In genomic region chr10:110752849-110753248, GRCm38 (mm10) we compare ENCODE assay signal across 19 mouse cellular contexts. TPM values are rescaled to one million over a fixed set of nuclear protein-coding genes. Genes with fewer than 3 reads are reported as not detected.
A peak's percentile ranks its signal among the peaks of the same experiment; 100 is the strongest.
DNase-seq lines count a peak whose midpoint lies in the region; ATAC-seq and TF ChIP-seq lines count a peak whose summit lies in the region.
"Had no signal": no experiment of that assay in that cellular context is flagged by ENCODE, and none has a peak within 500 bp of the region (broad histone marks: within the 10 kb centered on the region; RNA-seq: fewer than 3 reads in every experiment).

No protein-coding gene starts in this region.

- TF ChIP-seq EP300 in lung, postnatal 0 days (IDR thresholded peaks at IDR 0.05), result no peak

- peak overlapping the region; percentile 11 for H3K27ac ChIP-seq in kidney, embryonic 16.5 days (ENCODE audit: low read length)
- H3K27ac ChIP-seq in lung, postnatal 0 days (ENCODE audit: low read length), result peak overlapping the region; percentile 68
- H3K27ac ChIP-seq in heart, embryonic 13.5 days (replicated peaks), result peak overlapping the region; percentile 58
- H3K27ac ChIP-seq in liver, embryonic 13.5 days, result no peak overlapping the region
- H3K27ac ChIP-seq in neural tube, embryonic 15.5 days (replicated peaks), result no peak overlapping the region
- H3K27ac ChIP-seq: embryonic facial prominence, embryonic 13.5 days; hindbrain, embryonic 13.5 days had no signal

- 31% methylated on average over 3 of the region's 3 CpGs for WGBS in kidney, embryonic 16.5 days
- 47% methylated on average over 3 of the region's 3 CpGs for WGBS in lung, postnatal 0 days
- 60% methylated on average over 3 of the region's 3 CpGs for WGBS in heart, embryonic 13.5 days
- WGBS in liver, embryonic 13.5 days (ENCODE audit: insufficient replicate concordance), result 74% methylated on average over 3 of the region's 3 CpGs
- 89% methylated on average over 3 of the region's 3 CpGs for WGBS in neural tube, embryonic 15.5 days

- no peak for TF ChIP-seq CTCF in lung, postnatal 0 days (IDR thresholded peaks at IDR 0.05)

- no peak overlapping the region for H3K4me2 ChIP-seq in kidney, embryonic 16.5 days (replicated peaks; ENCODE audit: low read depth, low read length)
- H3K4me2 ChIP-seq in lung, postnatal 0 days (replicated peaks; ENCODE audit: low read depth, low read length), result peak overlapping the region; percentile 27; the same call in 1 of the 2 replicates
- no peak overlapping the region for H3K4me2 ChIP-seq in heart, embryonic 13.5 days
- H3K4me2 ChIP-seq in liver, embryonic 13.5 days, result no peak overlapping the region
- no peak overlapping the region for H3K4me2 ChIP-seq in neural tube, embryonic 15.5 days
- H3K4me2 ChIP-seq: embryonic facial prominence, embryonic 13.5 days; hindbrain, embryonic 13.5 days had no signal

- H3K36me3 ChIP-seq in kidney, embryonic 16.5 days (ENCODE audit: insufficient read depth, low read length), result peaks cover 73% of the 10 kb centered on the region
- no peaks in the 10 kb centered on the region; the same call in 1 of the 2 replicates for H3K36me3 ChIP-seq in lung, postnatal 0 days (ENCODE audit: insufficient read depth, low read length)
- peaks cover 96% of the 10 kb centered on the region for H3K36me3 ChIP-seq in heart, embryonic 13.5 days
- peaks cover 95% of the 10 kb centered on the region for H3K36me3 ChIP-seq in liver, embryonic 13.5 days
- peaks cover 14% of the 10 kb centered on the region for H3K36me3 ChIP-seq in neural tube, embryonic 15.5 days

- DNase-seq in kidney, adult 11 months, result no peak
- DNase-seq in lung, postnatal 0 days (ENCODE audit: low spot score), result peak; percentile 54
- no peak for DNase-seq in lung, postnatal 14 days
- no peak for DNase-seq in liver, embryonic 13.5 days
- DNase-seq in ovary, postnatal 36 days (ENCODE audit: low spot score), result no peak
- DNase-seq: adrenal gland, adult 8-10 months; cerebellum, adult 2 months; gastrocnemius, postnatal 25 days; left cerebral cortex, postnatal 4 days; lung, adult 2 months; midbrain, embryonic 14.5 days; right cerebral cortex, postnatal 14 days; thymus, postnatal 4 days had no signal

- no peak overlapping the region for H3K9ac ChIP-seq in kidney, embryonic 16.5 days (replicated peaks; ENCODE audit: low read length)
- H3K9ac ChIP-seq in lung, postnatal 0 days (replicated peaks; ENCODE audit: low read depth), result no peak overlapping the region
- no peak overlapping the region for H3K9ac ChIP-seq in heart, embryonic 13.5 days
- H3K9ac ChIP-seq in liver, embryonic 13.5 days, result no peak overlapping the region
- no peak overlapping the region for H3K9ac ChIP-seq in neural tube, embryonic 15.5 days (replicated peaks)
- H3K9ac ChIP-seq: embryonic facial prominence, embryonic 13.5 days; hindbrain, embryonic 13.5 days had no signal

- ATAC-seq in kidney, embryonic 16.5 days (ENCODE audit: low FRiP score, low TSS enrichment), result peak; percentile 40; the same call in 1 of the 2 replicates
- ATAC-seq in lung, postnatal 0 days, result peak; percentile 71
- ATAC-seq in heart, embryonic 13.5 days (ENCODE audit: extremely low read depth, insufficient number of reproducible peaks, low FRiP score, low TSS enrichment), result 0 out of 2 replicates have a peak, but pooled peaks have one; percentile 27
- ATAC-seq in liver, embryonic 13.5 days (ENCODE audit: low read depth), result peak; percentile 48
- ATAC-seq in neural tube, embryonic 15.5 days (ENCODE audit: low FRiP score), result no peak
- ATAC-seq: CD4-positive, CD25-positive, alpha-beta regulatory T cell, adult 4 months had no signal

- peaks cover 4% of the 10 kb centered on the region; the same call in 1 of the 2 replicates for H3K9me3 ChIP-seq in kidney, embryonic 16.5 days (ENCODE audit: low read length)
- H3K9me3 ChIP-seq in lung, postnatal 0 days (ENCODE audit: low read length), result no peaks in the 10 kb centered on the region
- H3K9me3 ChIP-seq in heart, embryonic 13.5 days, result no peaks in the 10 kb centered on the region
- H3K9me3 ChIP-seq in liver, embryonic 13.5 days (replicated peaks), result no peaks in the 10 kb centered on the region
- H3K9me3 ChIP-seq in neural tube, embryonic 15.5 days (replicated peaks), result no peaks in the 10 kb centered on the region
- H3K9me3 ChIP-seq: hindbrain, embryonic 13.5 days had no signal

- H3K4me1 ChIP-seq in kidney, embryonic 16.5 days (ENCODE audit: insufficient read depth, low read length), result peaks cover 6% of the 10 kb centered on the region
- no peaks in the 10 kb centered on the region; the same call in 1 of the 2 replicates for H3K4me1 ChIP-seq in lung, postnatal 0 days (ENCODE audit: insufficient read depth, low read depth, low read length)
- H3K4me1 ChIP-seq in heart, embryonic 13.5 days, result peaks cover 10% of the 10 kb centered on the region
- H3K4me1 ChIP-seq in liver, embryonic 13.5 days (replicated peaks), result peaks cover 5% of the 10 kb centered on the region; the same call in 1 of the 2 replicates
- no peaks in the 10 kb centered on the region for H3K4me1 ChIP-seq in neural tube, embryonic 15.5 days
- H3K4me1 ChIP-seq: embryonic facial prominence, embryonic 13.5 days; hindbrain, embryonic 13.5 days had no signal

- no peaks in the 10 kb centered on the region for H3K27me3 ChIP-seq in kidney, embryonic 16.5 days (ENCODE audit: insufficient read depth, low read length)
- H3K27me3 ChIP-seq in lung, postnatal 0 days (replicated peaks; ENCODE audit: insufficient read depth, low read length), result no peaks in the 10 kb centered on the region
- H3K27me3 ChIP-seq in heart, embryonic 13.5 days (replicated peaks), result no peaks in the 10 kb centered on the region
- H3K27me3 ChIP-seq in liver, embryonic 13.5 days, result no peaks in the 10 kb centered on the region
- H3K27me3 ChIP-seq in neural tube, embryonic 15.5 days (replicated peaks), result no peaks in the 10 kb centered on the region
- H3K27me3 ChIP-seq: embryonic facial prominence, embryonic 13.5 days; hindbrain, embryonic 13.5 days had no signal

- H3K4me3 ChIP-seq in kidney, embryonic 16.5 days (ENCODE audit: low read length), result no peak overlapping the region
- H3K4me3 ChIP-seq in lung, postnatal 0 days (ENCODE audit: low read depth, low read length), result no peak overlapping the region
- H3K4me3 ChIP-seq in heart, embryonic 13.5 days, result no peak overlapping the region
- H3K4me3 ChIP-seq in liver, embryonic 13.5 days (replicated peaks), result no peak overlapping the region
- H3K4me3 ChIP-seq in neural tube, embryonic 15.5 days (replicated peaks), result no peak overlapping the region
- H3K4me3 ChIP-seq: embryonic facial prominence, embryonic 13.5 days; hindbrain, embryonic 13.5 days had no signal

RNA-seq across cellular contexts. Expression of gene E2f7, which starts 7.6 kb away (rescaled TPM):
- polyA plus RNA-seq in kidney, embryonic 16.5 days (2015; fragmentation: Nextera tagmentation; extraction: Ambion mirVana), result 23.2 and 28.5 TPM in 2 replicates
- polyA plus RNA-seq in lung, postnatal 0 days (2015; fragmentation: Nextera tagmentation; extraction: Ambion mirVana), result 4.8 and 5.0 TPM in 2 replicates
- 14.5 and 15.8 TPM in 2 replicates for polyA plus RNA-seq in heart, embryonic 13.5 days (2015; fragmentation: Nextera tagmentation; extraction: Ambion mirVana)
- 8.1 and 8.8 TPM in 2 replicates for polyA plus RNA-seq in liver, embryonic 13.5 days (2015; fragmentation: Nextera tagmentation; extraction: Ambion mirVana)
- polyA plus RNA-seq in neural tube, embryonic 15.5 days (2015; fragmentation: Nextera tagmentation; extraction: Ambion mirVana), result 5.6 and 8.7 TPM in 2 replicates

Comparison
In these comparisons a context has a peak if more than half of its experiments do, and no peak if none do; other contexts are left out.
1. H3K27ac ChIP-seq: peak in kidney, embryonic 16.5 days (single experiment), lung, postnatal 0 days (single experiment) and heart, embryonic 13.5 days (single experiment); none in liver, embryonic 13.5 days (single experiment) and neural tube, embryonic 15.5 days (single experiment).